Mouse (Mus musculus) left cerebral cortex, postnatal 14 days (tissue): Measurements from ENCODE around the gene Apbb1ip. TPM values are rescaled to one million over a fixed set of nuclear protein-coding genes. Genes with fewer than 3 reads are reported as not detected.

Experiments used
- DNase-seq, 2 experiments: peaks; one replicate each; pipeline ENCODE4 v3.0.0; 2021 to 2022; ENCODE audit warnings: low spot score in 2 of 2, mixed read lengths in 1 of 2
- intact Hi-C: fragments of 180-260 bp; cut with DNase I; formaldehyde crosslinking; loops from one replicate; pipeline ENCODE4 v1.15.1; 2025
- total RNA-seq, 2 experiments: library from RNA; stranded (reverse); gene quantifications; 2 replicates each; pipeline ENCODE4 v1.2.3; 2021

The Apbb1ip gene
- total RNA-seq, 2 experiments from 2014 or later = 7.8 to 8.2 TPM

DNA sequence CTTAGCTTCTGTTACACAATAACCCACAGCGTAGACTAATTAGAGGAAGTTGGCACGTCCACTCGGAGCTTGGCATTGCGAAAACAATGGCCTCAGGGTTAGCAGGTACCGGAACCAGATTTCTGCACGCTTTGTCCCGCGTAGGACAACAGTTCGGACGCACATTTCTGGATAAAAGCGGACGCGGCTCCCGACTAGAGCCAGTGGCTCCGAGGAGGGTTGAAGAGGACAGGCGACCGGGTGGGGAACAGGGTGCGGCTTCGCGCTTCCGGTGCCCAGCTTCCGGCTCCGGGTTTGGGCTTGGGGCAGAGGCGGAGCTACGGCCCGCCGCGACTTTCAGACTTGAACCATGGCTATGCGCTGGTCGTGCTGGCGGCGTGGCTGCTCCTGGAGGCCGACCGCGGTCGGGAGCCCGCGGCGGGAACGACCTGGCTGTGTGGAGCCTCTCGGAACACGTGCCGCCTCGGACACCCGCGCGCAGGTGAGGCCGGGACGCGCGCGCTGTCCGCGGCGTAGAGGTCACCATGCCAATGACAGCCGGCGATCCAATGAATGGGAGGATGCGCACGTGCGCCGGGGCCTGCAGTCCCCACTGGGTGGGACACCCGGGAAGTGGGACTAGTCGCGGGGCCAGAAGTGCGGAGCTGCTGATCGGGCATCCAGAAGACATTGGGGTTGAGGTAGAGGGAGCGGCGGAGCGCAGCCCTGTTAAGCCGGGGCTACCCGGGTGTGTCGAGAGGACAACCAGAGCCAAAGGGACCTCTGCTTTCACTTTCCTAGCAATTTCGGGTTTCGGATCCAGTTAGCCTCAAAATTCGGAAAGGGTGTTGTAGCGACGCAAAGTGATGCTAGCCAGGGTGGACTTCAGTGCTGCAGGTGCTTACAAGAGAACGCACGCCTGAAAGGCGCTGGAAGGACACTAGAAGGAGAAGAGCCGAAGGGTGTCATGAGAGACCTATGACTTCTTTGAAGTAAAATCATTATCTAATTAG lies 121.7 kb downstream of the Apbb1ip start, which contains the start of gene Pdss1:
TSS of gene Pdss1 (plus strand) at position 241 of the 992 bp plus-strand sequence.
- intact Hi-C loops = loop anchor here (1.0 to 2.0 kb wide), 2 partner anchors 145 to 173 kb away; partner anchors contain the start of genes Abi1 and Acbd5
- DNase-seq = peak; percentile 89 to 94

DNA sequence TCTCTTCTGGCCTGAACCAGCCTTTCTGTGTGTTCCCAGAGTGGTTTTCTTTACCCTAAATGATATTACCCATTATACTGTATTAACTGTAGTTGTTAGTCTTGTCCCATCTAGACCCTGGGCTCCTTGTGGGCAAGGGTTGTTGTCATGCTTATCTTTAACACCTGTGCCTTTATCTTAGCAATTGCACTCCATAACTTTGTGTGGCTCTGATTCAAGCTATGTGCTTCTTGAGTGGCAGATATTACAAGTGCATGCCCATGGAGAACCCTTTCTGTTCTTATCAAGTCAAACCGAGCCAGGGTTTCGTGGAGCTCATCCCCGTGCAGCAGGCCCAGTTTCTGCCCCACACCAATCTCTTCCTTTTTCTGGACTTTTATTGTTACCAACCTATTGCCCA lies 130.1 kb downstream of the Apbb1ip start:
- no peak for DNase-seq
- intact Hi-C loops = no loop called here

DNA sequence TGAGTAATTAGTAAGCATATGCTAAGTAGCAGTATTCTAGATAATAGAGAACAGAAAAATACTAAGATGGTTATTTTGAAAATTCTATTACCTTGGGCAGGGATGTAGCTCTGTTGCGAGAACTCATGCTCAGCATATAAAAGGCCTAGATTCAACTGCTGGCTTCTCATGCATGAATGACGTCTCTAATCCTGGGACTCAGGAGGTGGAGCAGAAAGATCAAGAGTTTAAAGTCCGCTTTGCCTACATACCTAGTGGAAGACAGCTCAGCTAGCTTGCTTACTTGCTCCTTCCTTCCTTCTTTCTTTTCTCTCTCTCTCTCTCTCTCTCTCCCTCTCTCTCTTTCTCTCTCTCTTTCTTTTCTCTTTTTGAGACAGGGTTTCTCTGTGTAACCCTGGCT lies 140.5 kb downstream of the Apbb1ip start:
- intact Hi-C loops = no loop called here
- no peak for DNase-seq

DNA sequence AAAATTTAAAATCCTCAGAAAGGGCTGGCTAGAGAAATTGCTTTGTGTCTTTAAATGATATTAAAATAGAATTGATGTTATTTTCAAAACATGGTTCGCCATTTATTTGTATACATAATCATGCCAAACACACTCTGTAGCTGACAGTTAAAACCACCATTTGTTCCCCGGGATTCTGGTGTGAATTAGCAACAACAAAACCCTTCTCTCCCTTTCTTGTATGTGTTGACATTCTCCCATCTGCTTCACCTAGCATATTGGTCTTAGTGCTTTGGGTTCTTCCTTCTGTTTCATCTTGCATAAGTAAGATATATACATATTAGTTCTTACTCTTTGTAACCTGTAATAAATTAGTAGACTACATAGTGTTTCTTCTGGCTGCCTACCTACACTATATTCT lies 144.8 kb downstream of the Apbb1ip start:
- intact Hi-C loops = no loop called here

More for the DNA sequence above, 144.8 kb downstream of the Apbb1ip start:
- DNase-seq = no peak

Other genes starting within 250 kb of the Apbb1ip start
- gene Gad2, start 151.9 kb upstream of the Apbb1ip start, total RNA-seq = 100 to 1,000 TPM; 103 to 107 TPM
- gene Pdss1, start 121.4 kb downstream of the Apbb1ip start, total RNA-seq = 10 to 100 TPM; 14.6 to 15.0 TPM